Mouse (Mus musculus): ENCODE data around the gene Gm49355. TPM values are rescaled to one million over a fixed set of nuclear protein-coding genes. Genes with fewer than 3 reads are reported as not detected.

Gene Gm49355
- polyA plus RNA-seq, 1 experiment from 2014 or later: 0.15 TPM

GRCm38 (mm10) chr14:12338811-12339565 is 55.2 kb downstream of the Gm49355 start:
- no peak overlapping the region for H3K9ac ChIP-seq (replicated peaks; ENCODE audit: low read length)
- H3K27me3 ChIP-seq (ENCODE audit: control insufficient read depth, insufficient read depth, low read length): peaks cover 69% of the 10 kb centered on the region
- H3K4me2 ChIP-seq (ENCODE audit: low read depth, low read length): no peak overlapping the region
- H3K9me3 ChIP-seq (replicated peaks; ENCODE audit: control insufficient read depth, low read length): no peaks in the 10 kb centered on the region
- H3K27ac ChIP-seq (replicated peaks; ENCODE audit: low read depth, low read length): no peak overlapping the region
- WGBS: 1% methylated on average over 10 of the region's 10 CpGs
- H3K36me3 ChIP-seq (replicated peaks; ENCODE audit: control insufficient read depth, insufficient read depth, low read depth, low read length): no peaks in the 10 kb centered on the region
- DNase-seq (ENCODE audit: low spot score): no peak
- no peak overlapping the region for H3K4me3 ChIP-seq (ENCODE audit: low read depth, low read length)
- H3K4me1 ChIP-seq (ENCODE audit: control insufficient read depth, insufficient read depth, low read length): peaks cover 2% of the 10 kb centered on the region; the same call in 1 of the 2 replicates
- ATAC-seq (replicated peaks; ENCODE audit: insufficient number of reproducible peaks, low FRiP score, low TSS enrichment, low read depth): no peak

- Histone ChIP-seq H3K4me2 (ENCODE audit: low read depth, low read length) (no peak overlapping the region), H3K9me3 (replicated peaks; ENCODE audit: control insufficient read depth, low read length) (no peaks in the 10 kb centered on the region)
- 1% methylated on average over 19 of the region's 19 CpGs for WGBS
These were observed 56.7 kb downstream of the Gm49355 start for GRCm38 (mm10) chr14:12340238-12341074.

GRCm38 (mm10) chr14:12341075-12341788 is 57.5 kb downstream of the Gm49355 start:
- Histone ChIP-seq H3K4me1 (ENCODE audit: control insufficient read depth, insufficient read depth, low read length) (peaks cover 6% of the 10 kb centered on the region; the same call in 1 of the 2 replicates), H3K36me3 (replicated peaks; ENCODE audit: control insufficient read depth, insufficient read depth, low read depth, low read length) (no peaks in the 10 kb centered on the region), H3K9ac (replicated peaks; ENCODE audit: low read length) (no peak overlapping the region), H3K27ac (replicated peaks; ENCODE audit: low read depth, low read length) (no peak overlapping the region), H3K27me3 (ENCODE audit: control insufficient read depth, insufficient read depth, low read length) (peaks cover 76% of the 10 kb centered on the region), H3K9me3 (replicated peaks; ENCODE audit: control insufficient read depth, low read length) (no peaks in the 10 kb centered on the region), H3K4me2 (ENCODE audit: low read depth, low read length) (no peak overlapping the region), H3K4me3 (ENCODE audit: low read depth, low read length) (no peak overlapping the region)
- ATAC-seq (replicated peaks; ENCODE audit: insufficient number of reproducible peaks, low FRiP score, low TSS enrichment, low read depth) (peak; percentile 7; the same call in 1 of the 2 replicates), DNase-seq (ENCODE audit: low spot score) (peak; percentile 50)
- WGBS: under 1% methylated on average over 42 of the region's 42 CpGs

More at GRCm38 (mm10) chr14:12340238-12341074, 56.7 kb downstream of the Gm49355 start:
- ATAC-seq (replicated peaks; ENCODE audit: insufficient number of reproducible peaks, low FRiP score, low TSS enrichment, low read depth) (no peak), DNase-seq (ENCODE audit: low spot score) (peak; percentile 44)
- Histone ChIP-seq H3K27ac (replicated peaks; ENCODE audit: low read depth, low read length) (no peak overlapping the region), H3K36me3 (replicated peaks; ENCODE audit: control insufficient read depth, insufficient read depth, low read depth, low read length) (no peaks in the 10 kb centered on the region), H3K4me3 (ENCODE audit: low read depth, low read length) (no peak overlapping the region), H3K27me3 (ENCODE audit: control insufficient read depth, insufficient read depth, low read length) (peaks cover 76% of the 10 kb centered on the region), H3K9ac (replicated peaks; ENCODE audit: low read length) (no peak overlapping the region), H3K4me1 (ENCODE audit: control insufficient read depth, insufficient read depth, low read length) (peaks cover 6% of the 10 kb centered on the region; the same call in 1 of the 2 replicates)

- H3K4me1 ChIP-seq (ENCODE audit: control insufficient read depth, insufficient read depth, low read length): peaks cover 6% of the 10 kb centered on the region; the same call in 1 of the 2 replicates
- no peak overlapping the region for H3K4me3 ChIP-seq (ENCODE audit: low read depth, low read length)
- 2% methylated on average over 24 of the region's 24 CpGs for WGBS
- H3K27me3 ChIP-seq (ENCODE audit: control insufficient read depth, insufficient read depth, low read length): peaks cover 80% of the 10 kb centered on the region
- no peak for ATAC-seq (replicated peaks; ENCODE audit: insufficient number of reproducible peaks, low FRiP score, low TSS enrichment, low read depth)
- H3K9ac ChIP-seq (replicated peaks; ENCODE audit: low read length): no peak overlapping the region
- H3K4me2 ChIP-seq (ENCODE audit: low read depth, low read length): no peak overlapping the region
- H3K9me3 ChIP-seq (replicated peaks; ENCODE audit: control insufficient read depth, low read length): no peaks in the 10 kb centered on the region
- no peaks in the 10 kb centered on the region for H3K36me3 ChIP-seq (replicated peaks; ENCODE audit: control insufficient read depth, insufficient read depth, low read depth, low read length)
- DNase-seq (ENCODE audit: low spot score): no peak
- no peak overlapping the region for H3K27ac ChIP-seq (replicated peaks; ENCODE audit: low read depth, low read length)
These were observed 58.1 kb downstream of the Gm49355 start for GRCm38 (mm10) chr14:12341789-12342457.

- no peak overlapping the region for H3K4me3 ChIP-seq (ENCODE audit: low read depth, low read length)
- H3K4me1 ChIP-seq (ENCODE audit: control insufficient read depth, insufficient read depth, low read length): peaks cover 6% of the 10 kb centered on the region; the same call in 1 of the 2 replicates
- H3K9me3 ChIP-seq (replicated peaks; ENCODE audit: control insufficient read depth, low read length): no peaks in the 10 kb centered on the region
- H3K4me2 ChIP-seq (ENCODE audit: low read depth, low read length): no peak overlapping the region
- no peaks in the 10 kb centered on the region for H3K36me3 ChIP-seq (replicated peaks; ENCODE audit: control insufficient read depth, insufficient read depth, low read depth, low read length)
- peak; percentile 36 for DNase-seq (ENCODE audit: low spot score)
- peaks cover 78% of the 10 kb centered on the region for H3K27me3 ChIP-seq (ENCODE audit: control insufficient read depth, insufficient read depth, low read length)
- H3K9ac ChIP-seq (replicated peaks; ENCODE audit: low read length): no peak overlapping the region; the same call in 1 of the 2 replicates
- ATAC-seq (replicated peaks; ENCODE audit: insufficient number of reproducible peaks, low FRiP score, low TSS enrichment, low read depth): no peak
- no peak overlapping the region for H3K27ac ChIP-seq (replicated peaks; ENCODE audit: low read depth, low read length)
- 1% methylated on average over 23 of the region's 23 CpGs for WGBS
These were observed 58.8 kb downstream of the Gm49355 start for GRCm38 (mm10) chr14:12342458-12343131.

GRCm38 (mm10) chr14:12343451-12343941 is 59.7 kb downstream of the Gm49355 start:
- H3K9ac ChIP-seq (replicated peaks; ENCODE audit: low read length): no peak overlapping the region; the same call in 1 of the 2 replicates
- H3K4me1 ChIP-seq (ENCODE audit: control insufficient read depth, insufficient read depth, low read length): 0 out of 2 replicates have a peak, but pooled peaks cover 6% of the 10 kb centered on the region
- H3K27ac ChIP-seq (replicated peaks; ENCODE audit: low read depth, low read length): no peak overlapping the region
- H3K4me2 ChIP-seq (ENCODE audit: low read depth, low read length): peak overlapping the region; percentile 16; the same call in 1 of the 2 replicates
- ATAC-seq (replicated peaks; ENCODE audit: insufficient number of reproducible peaks, low FRiP score, low TSS enrichment, low read depth) (no peak), DNase-seq (ENCODE audit: low spot score) (peak; percentile 48)
- 2% methylated on average over 20 of the region's 20 CpGs for WGBS
- H3K27me3 ChIP-seq (ENCODE audit: control insufficient read depth, insufficient read depth, low read length): peaks cover 79% of the 10 kb centered on the region
- peak overlapping the region; percentile 21 for H3K4me3 ChIP-seq (ENCODE audit: low read depth, low read length)
- H3K36me3 ChIP-seq (replicated peaks; ENCODE audit: control insufficient read depth, insufficient read depth, low read depth, low read length): no peaks in the 10 kb centered on the region
- H3K9me3 ChIP-seq (replicated peaks; ENCODE audit: control insufficient read depth, low read length): no peaks in the 10 kb centered on the region

Measured in embryonic facial prominence, embryonic 11.5 days (tissue).